Mouse (Mus musculus) stomach, embryonic 14.5 days (tissue): ENCODE measurements at regions not wholly inside any gene's neighbourhood (a gene's known extent, or its start where the extent isn't known, plus 50 kb on each side); places are given as distances from the start of the nearest gene placed in this dataset.

Source experiments
- ATAC-seq: fragments of 200-750 bp; cut with Nextera tagmentation; 2 replicates; pipeline ENCODE4 v1.8.0; 2017; ENCODE audit warnings: low read depth, moderate TSS enrichment; ENCODE audit not compliant: insufficient number of reproducible peaks, insufficient read depth, low FRiP score
- H3K27ac ChIP-seq: fragments of 300-500 bp; sonication (generic); 2 replicates; pipeline ENCODE4 v1.5.1; 2014; ENCODE audit warnings: mild to moderate bottlenecking, low read length, moderate library complexity, mixed read lengths
- H3K27me3 ChIP-seq: fragments of 300-500 bp; sonication (generic); 2 replicates; pipeline ENCODE4 v1.6.1; 2014; ENCODE audit warnings: low read length, control low read depth, mixed read lengths; ENCODE audit not compliant: control insufficient read depth, insufficient read depth
- H3K36me3 ChIP-seq: fragments of 300-500 bp; sonication (generic); 2 replicates; pipeline ENCODE4 v1.6.1; 2014; ENCODE audit warnings: mild to moderate bottlenecking, control low read depth, low read length, moderate library complexity, mixed read lengths; ENCODE audit not compliant: control insufficient read depth, insufficient read depth
- H3K4me1 ChIP-seq: fragments of 300-500 bp; sonication (generic); 2 replicates; pipeline ENCODE4 v1.6.1; 2014; ENCODE audit warnings: low read length, control low read depth, mixed read lengths; ENCODE audit not compliant: control insufficient read depth, insufficient read depth
- H3K4me2 ChIP-seq: fragments of 300-500 bp; sonication (generic); replicated peaks from 2 replicates; pipeline ENCODE4 v1.6.1; 2014; ENCODE audit warnings: low read depth, low read length, control low read depth
- H3K4me3 ChIP-seq: fragments of 300-500 bp; sonication (generic); 2 replicates; pipeline ENCODE4 v1.5.1; 2014; ENCODE audit warnings: low read depth, low read length, control low read depth
- H3K9ac ChIP-seq: fragments of 300-500 bp; sonication (generic); replicated peaks from 2 replicates; pipeline ENCODE4 v1.6.1; 2014; ENCODE audit warnings: low read depth, mild to moderate bottlenecking, control low read depth, low read length, moderate library complexity, mixed read lengths
- H3K9me3 ChIP-seq: fragments of 300-500 bp; sonication (generic); 2 replicates; pipeline ENCODE4 v1.6.1; 2016; ENCODE audit warnings: low read depth, low read length, control low read depth; ENCODE audit not compliant: control insufficient read depth
- WGBS: fragments of 180-500 bp; shearing (Covaris S2); extraction: QIAGEN DNeasy Blood & Tissue Kit; methylation state at CpG from one replicate; pipeline ENCODE4 v1.1.7; 2014; 5-methylcytosine and 5-hydroxymethylcytosine counted together

DNA sequence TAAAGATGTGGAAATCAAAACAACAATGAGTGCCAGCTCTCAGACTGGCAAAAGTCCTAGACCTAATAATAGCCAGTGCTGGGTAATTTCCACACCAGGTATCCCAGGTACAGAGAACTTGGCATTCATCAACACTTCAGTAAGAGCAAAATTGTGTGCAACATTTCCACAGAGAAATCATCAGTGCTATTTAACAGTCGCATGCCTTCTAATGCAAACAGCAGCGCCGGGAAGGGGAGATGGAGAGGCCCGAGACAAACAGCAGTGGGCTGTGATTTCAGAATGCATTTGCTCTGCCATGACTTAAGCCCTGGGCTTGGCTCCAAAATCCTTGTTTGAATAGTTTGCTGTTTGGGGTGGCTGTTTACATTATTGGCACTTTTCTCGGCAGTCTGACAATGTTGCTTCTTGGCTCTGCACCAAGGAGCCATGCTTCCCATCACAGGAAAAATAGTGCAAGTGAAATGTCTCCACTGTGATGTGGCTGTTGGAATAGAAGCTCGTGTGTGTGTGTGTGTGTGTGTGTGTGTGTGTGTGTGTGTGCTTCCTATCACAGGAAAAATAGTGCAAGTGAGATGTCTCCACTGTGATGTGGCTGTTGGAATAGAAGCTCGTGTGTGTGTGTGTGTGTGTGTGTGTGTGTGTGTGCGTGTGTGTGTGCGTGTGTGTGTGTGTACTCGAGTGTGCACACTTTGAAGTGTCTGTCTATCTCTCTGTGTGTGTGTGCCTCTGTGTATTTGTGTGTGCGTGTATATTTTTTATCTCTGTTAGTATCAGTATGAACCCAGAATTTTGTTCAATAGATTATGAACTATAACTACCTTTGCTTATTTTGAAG, 190.1 kb upstream of the Cdyl start:
- H3K4me3 ChIP-seq: no peak overlapping the region
- H3K27ac ChIP-seq: no peak overlapping the region
- H3K4me1 ChIP-seq: peaks cover 4% of the 10 kb centered on the region
- H3K4me2 ChIP-seq: no peak overlapping the region
- no peaks in the 10 kb centered on the region for H3K9me3 ChIP-seq
- no peaks in the 10 kb centered on the region for H3K27me3 ChIP-seq
- H3K9ac ChIP-seq: no peak overlapping the region
- H3K36me3 ChIP-seq: no peaks in the 10 kb centered on the region
- 37% methylated on average over 11 of the region's 11 CpGs for WGBS
- ATAC-seq: peak; percentile 69; the same call in 1 of the 2 replicates

GRCm38 (mm10) chr13:35478226-35478625, 181.4 kb upstream of the Cdyl start:
- 48% methylated on average over 2 of the region's 2 CpGs for WGBS
- H3K4me3 ChIP-seq: no peak overlapping the region
- no peak overlapping the region for H3K4me2 ChIP-seq
- H3K4me1 ChIP-seq: no peaks in the 10 kb centered on the region
- no peaks in the 10 kb centered on the region for H3K36me3 ChIP-seq
- H3K27me3 ChIP-seq: no peaks in the 10 kb centered on the region
- H3K9ac ChIP-seq: no peak overlapping the region
- no peak overlapping the region for H3K27ac ChIP-seq
- no peaks in the 10 kb centered on the region for H3K9me3 ChIP-seq
- no peak for ATAC-seq

GRCm38 (mm10) chr13:35482340-35482739, 177.3 kb upstream of the Cdyl start:
- Histone ChIP-seq H3K36me3 (no peaks in the 10 kb centered on the region), H3K4me1 (no peaks in the 10 kb centered on the region), H3K4me3 (no peak overlapping the region), H3K27ac (no peak overlapping the region), H3K9me3 (no peaks in the 10 kb centered on the region), H3K27me3 (no peaks in the 10 kb centered on the region), H3K9ac (no peak overlapping the region), H3K4me2 (no peak overlapping the region)
- no peak for ATAC-seq
- WGBS: 82% methylated on average over 4 of the region's 4 CpGs

DNA sequence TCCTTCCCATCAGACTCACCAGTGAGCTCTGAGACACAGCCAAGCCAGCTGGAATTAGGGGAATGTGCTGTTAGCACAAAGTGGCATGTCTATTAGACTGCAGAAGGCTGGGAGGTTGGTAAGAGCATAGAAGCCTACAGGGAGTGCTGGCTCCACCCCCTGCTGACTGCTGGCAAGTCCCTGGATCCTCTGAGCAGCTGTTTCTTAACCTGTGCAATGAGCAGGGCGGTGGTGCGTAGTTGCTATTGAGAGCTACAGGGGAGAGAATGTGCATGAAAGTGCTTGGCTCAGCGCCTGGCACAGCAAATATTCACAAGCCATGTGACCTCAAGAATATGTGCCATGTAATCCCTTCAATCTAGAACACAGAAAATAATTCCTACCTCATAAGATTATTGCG, 173.5 kb upstream of the Cdyl start:
- ATAC-seq: 0 out of 2 replicates have a peak, but pooled peaks have one; percentile 49
- Histone ChIP-seq H3K27me3 (no peaks in the 10 kb centered on the region), H3K4me1 (no peaks in the 10 kb centered on the region), H3K4me2 (no peak overlapping the region), H3K27ac (no peak overlapping the region), H3K4me3 (no peak overlapping the region), H3K36me3 (no peaks in the 10 kb centered on the region), H3K9me3 (no peaks in the 10 kb centered on the region), H3K9ac (no peak overlapping the region)
- WGBS: 78% methylated on average over 4 of the region's 4 CpGs

DNA sequence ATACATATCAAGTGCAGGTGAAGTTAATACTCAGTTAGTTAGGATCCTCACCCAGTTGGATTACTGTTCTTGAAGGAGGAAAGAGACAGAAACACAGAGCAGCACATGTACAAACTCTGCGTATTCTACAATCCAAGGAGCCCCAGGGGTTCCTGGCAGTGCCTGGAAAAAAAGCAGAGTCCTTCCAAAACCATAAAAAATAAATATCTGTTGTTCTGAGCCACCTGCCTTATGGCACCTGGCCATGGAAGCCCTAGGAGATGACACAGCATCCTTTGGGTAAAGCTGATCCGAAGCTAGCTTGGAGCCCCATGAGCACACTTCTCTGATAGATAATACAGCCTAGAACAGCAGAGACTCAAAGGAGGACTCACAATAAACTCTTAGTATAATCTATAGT, 159.9 kb upstream of the Cdyl start:
- 84% methylated on average over 2 of the region's 2 CpGs for WGBS

GRCm38 (mm10) chr13:35500891-35501290, 158.7 kb upstream of the Cdyl start:
- Histone ChIP-seq H3K36me3 (no peaks in the 10 kb centered on the region), H3K4me1 (peaks cover 3% of the 10 kb centered on the region; the same call in 1 of the 2 replicates), H3K27me3 (no peaks in the 10 kb centered on the region), H3K9me3 (no peaks in the 10 kb centered on the region), H3K4me2 (no peak overlapping the region), H3K27ac (no peak overlapping the region), H3K4me3 (no peak overlapping the region), H3K9ac (no peak overlapping the region)
- no peak for ATAC-seq
- WGBS: 44% methylated on average over 5 of the region's 5 CpGs

More for the DNA sequence above, 159.9 kb upstream of the Cdyl start:
- no peak overlapping the region for H3K4me2 ChIP-seq
- no peak overlapping the region for H3K9ac ChIP-seq
- no peaks in the 10 kb centered on the region for H3K9me3 ChIP-seq
- no peak for ATAC-seq
- peaks cover 3% of the 10 kb centered on the region; the same call in 1 of the 2 replicates for H3K4me1 ChIP-seq
- no peaks in the 10 kb centered on the region for H3K36me3 ChIP-seq
- no peak overlapping the region for H3K4me3 ChIP-seq
- H3K27ac ChIP-seq: no peak overlapping the region
- H3K27me3 ChIP-seq: no peaks in the 10 kb centered on the region

DNA sequence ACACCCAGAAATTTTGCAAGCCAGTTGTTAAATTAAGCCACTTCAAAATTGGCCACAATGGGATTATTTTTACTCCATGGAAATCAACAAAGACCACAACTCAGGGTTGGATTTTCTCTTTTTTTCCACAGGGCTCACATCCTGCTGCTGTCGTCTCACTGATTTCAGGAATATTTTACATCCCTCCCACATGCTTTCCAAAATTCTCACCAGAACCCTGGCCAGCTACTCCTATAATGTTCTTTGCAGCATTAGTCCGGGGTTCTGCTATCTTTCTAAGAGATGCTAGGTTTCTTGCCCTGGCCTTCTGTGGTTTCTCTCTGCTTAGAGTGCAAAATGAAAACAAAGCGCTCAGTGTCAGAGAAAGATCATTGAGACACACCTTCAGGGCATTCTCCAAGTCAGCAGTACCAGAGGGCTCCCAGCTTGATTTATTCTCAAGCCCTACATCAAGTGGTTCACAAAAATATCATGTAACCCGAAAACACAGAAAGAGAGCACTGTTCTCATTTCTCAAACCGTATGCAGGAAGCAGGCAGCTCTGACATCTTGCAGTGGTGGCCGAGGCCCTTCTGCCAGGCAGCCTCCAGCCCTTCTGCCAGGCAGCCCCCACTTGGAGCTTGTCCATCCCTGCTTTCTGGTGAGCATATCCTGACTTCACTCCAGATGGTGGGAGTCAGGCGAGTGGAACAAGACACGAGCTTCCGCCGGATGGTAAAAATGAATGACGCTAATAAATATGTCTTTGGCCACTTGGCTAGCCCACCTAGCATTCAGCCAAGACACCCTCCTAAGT, 158.1 kb upstream of the Cdyl start:
- H3K27ac ChIP-seq: no peak overlapping the region
- no peak overlapping the region for H3K9ac ChIP-seq
- WGBS: 46% methylated on average over 11 of the region's 11 CpGs
- H3K4me1 ChIP-seq: peaks cover 3% of the 10 kb centered on the region; the same call in 1 of the 2 replicates
- H3K27me3 ChIP-seq: no peaks in the 10 kb centered on the region
- no peaks in the 10 kb centered on the region for H3K36me3 ChIP-seq
- H3K9me3 ChIP-seq: no peaks in the 10 kb centered on the region
- no peak overlapping the region for H3K4me2 ChIP-seq
- H3K4me3 ChIP-seq: no peak overlapping the region
- no peak for ATAC-seq

DNA sequence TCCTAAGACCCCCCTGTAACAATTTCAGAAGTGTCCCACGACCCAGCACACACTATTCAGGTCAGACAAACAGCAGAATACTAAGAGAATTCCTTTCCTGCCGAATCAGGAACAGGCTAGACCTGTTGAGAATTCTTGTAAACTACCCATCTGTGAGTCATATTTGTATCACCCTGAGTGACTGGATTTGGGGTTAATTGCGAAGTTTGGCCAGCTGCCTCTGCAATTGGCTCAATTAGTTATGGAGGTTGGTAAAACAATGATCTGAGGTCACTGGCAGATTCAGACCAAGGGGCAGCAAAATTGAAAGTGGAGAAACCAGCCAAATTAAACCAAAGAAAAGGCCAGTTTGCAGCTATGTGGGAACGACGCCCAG, 157.5 kb upstream of the Cdyl start:
- 46% methylated on average over 5 of the region's 5 CpGs for WGBS
- no peak overlapping the region for H3K4me2 ChIP-seq
- H3K4me3 ChIP-seq: no peak overlapping the region
- no peaks in the 10 kb centered on the region for H3K36me3 ChIP-seq
- no peak overlapping the region for H3K27ac ChIP-seq
- no peaks in the 10 kb centered on the region for H3K9me3 ChIP-seq
- H3K4me1 ChIP-seq: peaks cover 3% of the 10 kb centered on the region; the same call in 1 of the 2 replicates
- no peak for ATAC-seq
- no peaks in the 10 kb centered on the region for H3K27me3 ChIP-seq
- H3K9ac ChIP-seq: no peak overlapping the region
